Mouse (Mus musculus): Measurements from ENCODE around the gene Igf2r. TPM values are rescaled to one million over a fixed set of nuclear protein-coding genes. Genes with fewer than 3 reads are reported as not detected.
A peak's percentile ranks its signal among the peaks of the same experiment; 100 is the strongest.

Gene Igf2r
- total and polyA plus RNA-seq, 3 experiments = 25.6 to 61.8 (median 34.6) TPM

DNA sequence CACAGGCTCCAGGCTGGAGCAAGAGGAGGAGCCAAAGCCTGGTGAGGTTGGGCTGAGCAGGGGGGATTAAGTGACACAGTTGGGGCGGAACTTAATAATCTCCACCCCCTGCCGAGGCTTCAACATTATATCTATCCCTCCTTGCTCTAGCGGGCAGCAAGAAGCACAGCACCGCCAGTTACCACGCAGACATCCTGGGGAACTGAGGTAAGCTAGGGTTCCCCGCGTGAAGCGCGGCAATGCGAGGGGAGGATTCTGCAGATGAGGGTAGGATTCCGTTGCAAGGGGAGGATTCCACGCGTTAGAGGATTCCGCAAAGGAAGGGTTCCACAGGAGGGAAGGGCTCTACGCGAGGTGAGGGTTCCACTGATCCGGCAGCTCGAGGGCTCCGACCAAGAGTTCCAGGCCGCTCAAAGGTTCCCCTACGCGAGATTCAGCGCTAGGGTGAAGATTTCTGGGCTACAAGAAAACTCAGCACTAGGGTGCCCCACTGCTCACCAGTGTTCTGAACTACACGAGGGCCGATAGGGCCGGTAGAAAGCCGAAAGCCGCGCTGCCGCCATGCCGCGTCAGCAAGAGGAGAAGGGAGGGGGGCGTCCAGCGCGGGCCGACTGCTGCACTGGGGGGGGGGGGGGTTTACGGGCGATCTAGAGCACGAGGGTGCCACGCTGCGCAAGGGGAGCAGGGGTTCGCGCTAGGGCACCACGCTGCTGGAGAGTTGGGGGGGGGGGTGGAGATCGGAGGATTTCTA is 28.1 kb downstream of the Igf2r start:
- TF ChIP-seq HCFC1 (IDR thresholded peaks at IDR 0.05; ENCODE audit: low read depth, low read length) (peak; percentile 11; the same call in 1 of the 2 replicates), JUND (conservative IDR thresholded peaks at IDR 0.05; ENCODE audit: low read depth, low read length) (no peak), MEF2A (IDR thresholded peaks at IDR 0.05; ENCODE audit: borderline replicate concordance, low read depth, low read length) (no peak), RCOR1 (conservative IDR thresholded peaks at IDR 0.05; ENCODE audit: low read depth, low read length) (no peak), NRF1 (IDR thresholded peaks at IDR 0.05; ENCODE audit: low read depth, low read length) (no peak), ZNF384 (IDR thresholded peaks at IDR 0.05; ENCODE audit: low read depth, low read length) (no peak), USF1 (IDR thresholded peaks at IDR 0.05; ENCODE audit: low read depth, low read length) (no peak), CTCF (conservative IDR thresholded peaks at IDR 0.05 in 1 of 2, IDR thresholded peaks at IDR 0.05 in 1 of 2; ENCODE audit: low read depth in 2 of 2, low read length in 2 of 2) (no peak), ZKSCAN1 (IDR thresholded peaks at IDR 0.05; ENCODE audit: borderline replicate concordance, low read depth, low read length) (no peak), POLR2AphosphoS2 (IDR thresholded peaks at IDR 0.05; ENCODE audit: low read depth, low read length) (peak; percentile 61; the same call in 1 of the 2 replicates), PAX5 (IDR thresholded peaks at IDR 0.05; ENCODE audit: low read length) (no peak), MAX (IDR thresholded peaks at IDR 0.05; ENCODE audit: low read length) (no peak), MAFK (IDR thresholded peaks at IDR 0.05; ENCODE audit: insufficient replicate concordance, low read length) (no peak), MXI1 (IDR thresholded peaks at IDR 0.05; ENCODE audit: low read depth, low read length) (peak; percentile 26; the same call in 1 of the 2 replicates), SIN3A (IDR thresholded peaks at IDR 0.05; ENCODE audit: low read length) (0 out of 2 replicates have a peak, but pooled peaks have one; percentile 35), MYC (IDR thresholded peaks at IDR 0.05; ENCODE audit: low read depth, low read length) (no peak), NELFE (IDR thresholded peaks at IDR 0.05; ENCODE audit: low read depth, low read length) (peak; percentile 83), UBTF (IDR thresholded peaks at IDR 0.05; ENCODE audit: low read depth, low read length) (no peak), E2F4 (IDR thresholded peaks at IDR 0.05; ENCODE audit: insufficient replicate concordance, low read depth, low read length) (no peak), ELF1 (IDR thresholded peaks at IDR 0.05; ENCODE audit: low read depth, low read length) (no peak), TBP (conservative IDR thresholded peaks at IDR 0.05; ENCODE audit: low read depth, low read length) (peak; percentile 90), TCF12 (IDR thresholded peaks at IDR 0.05; ENCODE audit: low read depth, low read length) (peak; percentile 49; the same call in 1 of the 2 replicates), USF2 (conservative IDR thresholded peaks at IDR 0.05; ENCODE audit: low read depth, low read length) (no peak), BHLHE40 (IDR thresholded peaks at IDR 0.05; ENCODE audit: low read depth, low read length) (no peak), ZMIZ1 (IDR thresholded peaks at IDR 0.05; ENCODE audit: low read depth, low read length) (peak; percentile 55; the same call in 1 of the 2 replicates), IRF4 (IDR thresholded peaks at IDR 0.05; ENCODE audit: low read depth, low read length) (no peak), ETS1 (conservative IDR thresholded peaks at IDR 0.05; ENCODE audit: low read depth, low read length) (no peak), EP300 (IDR thresholded peaks at IDR 0.05; ENCODE audit: low read length) (no peak), RAD21 (IDR thresholded peaks at IDR 0.05; ENCODE audit: low read depth, low read length) (no peak), SMC3 (IDR thresholded peaks at IDR 0.05; ENCODE audit: low read depth, low read length) (no peak), ZC3H11A (IDR thresholded peaks at IDR 0.05; ENCODE audit: low read depth, low read length) (no peak), CHD1 (IDR thresholded peaks at IDR 0.05; ENCODE audit: low read depth, low read length) (no peak), MAZ (IDR thresholded peaks at IDR 0.05; ENCODE audit: low read depth, low read length) (no peak), KAT2A (IDR thresholded peaks at IDR 0.05; ENCODE audit: insufficient replicate concordance, low read length) (no peak), POLR2A (IDR thresholded peaks at IDR 0.05; ENCODE audit: low read depth, low read length) (peak; percentile 95), CHD2 (IDR thresholded peaks at IDR 0.05; ENCODE audit: low read length) (no peak), GABPA (IDR thresholded peaks at IDR 0.05; ENCODE audit: insufficient replicate concordance, low read depth, low read length) (no peak), JUN (IDR thresholded peaks at IDR 0.05; ENCODE audit: insufficient read depth, low read depth, low read length) (no peak)
- Histone ChIP-seq H3K27ac (ENCODE audit: insufficient read depth, low read depth) (no peak overlapping the region; the same call in 1 of the 2 replicates), H3K36me3 (replicated peaks in 1 of 2; ENCODE audit: control insufficient read depth in 1 of 2, insufficient read depth in 1 of 2, low read length in 1 of 2) (peaks cover 21 to 83% of the 10 kb centered on the region in 2 experiments), H3K79me2 (replicated peaks; ENCODE audit: control insufficient read depth, extremely low read depth, insufficient read depth, poor library complexity, severe bottlenecking) (peaks cover 35% of the 10 kb centered on the region), H3K27me3 (replicated peaks) (no peaks in the 10 kb centered on the region), H3K9me3 (replicated peaks; ENCODE audit: low read length) (peaks cover 16% of the 10 kb centered on the region), H3K9ac (ENCODE audit: insufficient read depth, low read depth) (peak overlapping the region; percentile 54), H3K4me2 (ENCODE audit: insufficient read depth, low read depth, poor library complexity, severe bottlenecking) (0 out of 2 replicates have a peak overlapping the region, but pooled peaks have one; percentile 1), H3K4me3 (replicated peaks in 1 of 3; ENCODE audit: low read depth in 2 of 3, low read length in 2 of 3, poor library complexity in 1 of 3) (peak overlapping the region; percentile 67 to 82 (median 70)), H3K4me1 (ENCODE audit: control insufficient read depth in 1 of 2, insufficient read depth in 2 of 2) (peaks cover 12 to 55% of the 10 kb centered on the region in 2 experiments; a peak in 3 of 4 replicates)
- in situ Hi-C loops (cut with MboI; ENCODE audit: low pct_ligation_motif_present, low pct_unique_long_range_greater_than_20kb, low sequenced_read_pairs) = no loop called here
- dilution Hi-C loops (cut with MboI; ENCODE audit: extremely low pct_ligation_motif_present, extremely low pct_unique_long_range_greater_than_20kb, low sequenced_read_pairs) = no loop called here
- DNase-seq (ENCODE audit: extremely low read depth) = peak; percentile 81
